Mouse (Mus musculus): ENCODE measurements around the gene Gimap8.
"Not testable (repeated sequence)": the region's sequence is repeated elsewhere in the genome, so short reads cannot be mapped to it uniquely, and the experiment has no call there.

Gene Gimap8

DNA sequence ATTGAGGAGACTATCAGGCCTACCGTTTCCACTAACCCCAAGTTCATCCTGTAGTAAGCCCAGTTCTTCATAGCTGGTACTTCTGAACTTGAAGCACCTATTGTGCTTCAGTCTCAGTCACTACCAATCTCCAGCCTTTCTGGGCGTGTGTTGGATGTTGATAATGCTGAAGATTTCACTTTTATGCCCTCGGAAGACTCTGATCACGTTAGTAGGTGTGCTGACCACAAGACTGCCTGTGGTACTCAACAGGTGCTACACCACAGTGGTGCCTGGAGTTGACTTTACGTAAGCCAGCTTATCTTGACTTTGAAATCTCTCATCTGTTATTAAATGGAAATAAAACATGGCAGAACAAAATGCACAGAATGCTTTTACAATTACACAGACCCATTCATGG is 33.4 kb downstream of the Gimap8 start:
- no peak for DNase-seq

DNA sequence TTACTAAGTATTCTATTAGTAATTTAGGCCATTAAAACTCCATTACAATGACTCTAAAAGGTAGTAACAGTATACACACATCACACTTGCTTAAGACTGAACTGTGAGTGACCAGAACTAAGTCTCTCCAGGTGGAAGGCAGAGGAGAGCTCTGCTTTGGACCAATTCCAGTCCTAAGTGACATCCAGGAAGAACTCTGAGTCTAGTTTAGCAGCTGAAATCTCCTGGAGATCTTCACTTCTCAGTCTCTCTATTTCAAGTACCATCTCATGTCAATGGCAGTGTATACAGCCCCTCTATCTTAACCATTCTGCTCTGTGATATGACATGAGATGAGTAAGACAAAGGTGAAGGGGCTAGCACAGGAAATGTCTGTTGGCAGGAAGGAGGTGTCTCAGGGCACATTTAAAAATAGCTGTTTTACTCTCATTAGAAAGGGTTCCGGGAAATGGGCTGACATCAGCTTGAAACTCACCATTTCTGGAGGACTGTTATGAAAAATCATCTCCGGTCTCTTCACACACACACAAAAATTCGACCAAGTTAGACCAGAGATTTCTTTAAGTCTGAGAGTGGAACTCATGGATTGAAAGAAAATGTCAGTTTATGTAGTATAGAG is 34.5 kb downstream of the Gimap8 start:
- no peak for DNase-seq

DNA sequence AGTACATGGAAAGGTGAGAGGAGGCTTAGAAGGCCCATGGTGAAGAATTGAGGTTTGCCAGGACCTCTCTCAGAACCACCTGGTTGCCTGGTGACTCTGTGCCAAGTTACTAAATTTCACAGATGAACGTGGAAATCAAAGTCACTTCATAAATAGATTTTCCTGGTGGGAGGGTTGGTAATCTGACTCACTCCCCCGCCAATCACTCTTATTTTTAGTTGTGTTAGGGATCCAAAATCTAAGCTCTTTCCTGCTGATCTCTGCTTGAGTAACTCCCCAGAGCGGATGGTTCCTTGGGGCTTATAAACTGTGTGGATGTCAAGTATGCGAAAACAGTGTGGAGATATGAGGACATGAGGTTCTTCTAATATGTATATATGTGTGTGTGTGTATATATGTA is 35.2 kb downstream of the Gimap8 start:
- no peak for DNase-seq

- not testable (repeated sequence) for DNase-seq
Measured at GRCm38 (mm10) chr6:48683263-48683821, 36.3 kb downstream of the Gimap8 start.

GRCm38 (mm10) chr6:48684319-48684718 is 37.3 kb downstream of the Gimap8 start, which contains the start of gene Gimap4:
Gene Gimap4 (plus strand): TSS chr6:48684549.
- DNase-seq: no peak

DNA sequence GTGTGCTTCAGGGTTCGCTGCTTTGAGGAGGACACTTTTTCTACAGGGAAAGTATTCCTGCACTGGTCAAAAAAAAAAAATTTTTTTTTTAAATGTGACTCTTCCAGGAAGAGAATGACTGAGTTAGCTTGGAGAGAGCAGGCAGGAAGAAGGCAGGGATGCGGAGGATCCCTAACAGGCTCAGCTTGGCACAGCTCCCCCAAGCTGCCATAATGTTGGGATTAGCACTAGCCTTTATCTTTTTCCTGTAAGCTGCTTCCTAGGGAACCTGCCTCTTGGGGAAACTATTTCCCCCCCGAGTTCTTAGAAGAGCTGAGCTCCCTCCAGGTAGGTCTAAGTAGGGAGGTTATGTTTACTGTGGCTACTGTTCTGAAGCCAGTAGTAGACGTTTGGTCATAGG is 37.8 kb downstream of the Gimap8 start:
- DNase-seq: no peak

- no peak for DNase-seq
Measured at GRCm38 (mm10) chr6:48685251-48685650, 38.2 kb downstream of the Gimap8 start.

DNA sequence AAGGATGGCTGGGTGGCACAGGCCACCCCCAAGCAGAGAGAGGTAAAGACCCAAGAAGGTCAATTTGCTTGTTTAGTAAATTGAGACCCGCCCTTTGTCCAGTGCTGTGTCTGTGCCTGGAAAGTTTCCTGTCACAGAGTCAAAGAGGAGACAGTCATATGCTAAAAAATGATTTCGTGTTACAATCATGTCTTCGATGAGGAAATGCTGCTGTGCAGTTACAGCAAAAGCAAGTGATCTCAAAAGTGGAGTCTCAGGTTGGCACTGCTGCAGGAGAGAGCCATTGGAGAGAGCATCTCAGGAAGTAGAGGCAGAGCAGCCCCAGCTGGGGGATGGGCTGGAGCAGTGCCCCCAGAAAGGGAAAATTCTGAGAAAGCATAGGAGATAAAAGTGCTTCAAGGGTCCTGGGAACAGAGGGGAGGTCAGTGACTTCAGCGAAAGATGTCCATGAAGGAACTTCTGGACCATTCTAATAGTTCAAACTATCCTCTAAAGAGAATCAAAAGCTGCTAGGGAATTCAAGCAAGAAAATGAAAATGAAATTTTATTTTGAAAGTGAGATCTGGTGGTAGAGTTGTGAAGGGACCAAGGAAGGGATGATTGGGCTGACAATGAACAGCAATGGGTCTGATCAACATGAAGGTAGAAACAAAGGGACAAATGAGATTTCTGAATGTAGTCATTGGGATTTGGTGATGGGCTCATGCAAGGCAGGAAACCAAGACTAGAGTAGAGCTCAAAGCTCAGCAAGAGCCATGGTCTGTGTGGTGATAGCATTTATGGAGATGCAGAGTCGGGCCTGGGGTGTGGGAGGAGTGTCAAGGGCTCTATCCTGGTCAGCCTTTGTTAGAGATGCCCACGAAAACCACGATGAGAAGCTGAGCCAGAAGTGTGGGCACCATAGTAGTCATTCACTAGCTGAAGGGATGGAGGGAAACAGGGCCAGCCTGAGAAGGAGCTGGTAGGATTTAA is 38.9 kb downstream of the Gimap8 start:
- no peak for DNase-seq

- no peak for DNase-seq
Measured at GRCm38 (mm10) chr6:48687077-48687476, 40.0 kb downstream of the Gimap8 start.

- no peak for DNase-seq
Measured at GRCm38 (mm10) chr6:48689320-48689719, 42.3 kb downstream of the Gimap8 start.

DNA sequence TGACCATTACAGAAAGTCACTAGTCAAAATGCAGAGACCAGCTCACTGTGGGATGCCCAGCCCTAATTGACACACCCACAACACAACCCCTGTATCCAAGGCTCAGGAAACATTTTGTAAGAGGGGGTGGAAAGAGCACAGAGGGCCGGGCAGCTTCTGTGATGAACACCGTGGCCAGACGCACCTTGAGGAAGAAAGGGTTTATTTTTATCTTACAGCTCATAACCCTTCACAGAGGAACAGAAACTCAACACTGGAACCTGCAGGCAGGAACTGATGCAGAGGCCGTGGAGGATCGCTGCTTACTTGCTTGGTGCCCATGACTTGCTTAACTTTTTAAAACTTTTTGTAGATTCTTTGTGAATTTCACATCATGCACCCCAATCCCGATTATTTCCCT is 45.9 kb downstream of the Gimap8 start:
- no peak for DNase-seq

GRCm38 (mm10) chr6:48696830-48697554 is 50.0 kb downstream of the Gimap8 start:
- DNase-seq: no peak

DNA sequence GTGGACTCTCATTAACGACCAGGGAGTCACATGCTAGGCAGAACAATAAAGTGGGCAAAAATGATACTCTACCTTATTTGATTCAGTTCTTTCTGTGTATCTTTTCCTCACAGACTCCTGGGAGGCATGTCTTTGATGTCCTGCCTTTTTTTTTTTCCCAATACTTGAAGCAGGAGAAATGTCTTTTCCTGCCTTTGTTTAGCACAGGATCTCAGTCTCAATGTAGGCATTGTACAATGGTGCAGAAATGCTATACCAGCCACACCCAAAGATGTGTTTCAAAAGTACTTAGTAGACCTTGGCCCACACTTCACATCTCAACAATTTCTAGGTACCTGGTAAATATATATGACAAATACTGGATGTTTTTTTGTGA is 50.5 kb downstream of the Gimap8 start:
- no peak for DNase-seq

DNA sequence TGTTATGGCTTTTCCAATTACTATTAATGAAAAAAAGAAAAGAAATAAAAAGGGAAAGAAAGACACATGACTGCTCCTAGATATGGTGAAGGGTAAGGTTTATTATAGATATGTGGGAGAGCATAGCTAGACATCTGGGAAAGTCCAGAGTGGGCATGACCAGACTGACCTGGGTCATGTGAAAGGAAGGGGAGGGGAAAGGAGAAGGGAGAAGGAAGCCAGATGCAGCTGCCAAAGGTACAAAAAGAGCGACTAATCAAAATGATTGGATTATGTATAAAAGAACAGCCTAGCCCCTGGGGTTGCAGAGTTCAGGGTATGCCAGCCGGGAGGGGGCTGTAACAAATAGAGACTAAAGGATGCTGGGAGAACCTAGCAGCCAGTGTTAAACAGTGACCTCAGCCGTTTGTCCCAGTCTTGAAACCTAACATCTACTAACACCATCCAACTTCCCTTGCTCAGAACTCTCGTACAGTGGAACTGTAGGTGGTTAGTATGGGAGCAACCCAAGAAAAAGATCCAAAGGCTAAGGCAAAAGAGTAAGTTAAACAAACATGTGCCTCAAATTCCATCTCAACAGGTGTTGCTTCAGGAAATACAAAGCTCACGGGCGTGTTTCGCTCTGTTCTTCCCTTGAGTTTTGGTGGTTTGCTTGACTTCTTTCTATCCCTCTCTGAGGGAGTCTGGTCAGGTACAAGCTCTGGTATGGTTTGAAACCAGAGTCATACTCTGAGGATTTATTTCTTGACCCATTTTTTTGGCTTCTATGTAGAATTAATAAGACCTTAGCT is 51.2 kb downstream of the Gimap8 start:
- DNase-seq: no peak

DNA sequence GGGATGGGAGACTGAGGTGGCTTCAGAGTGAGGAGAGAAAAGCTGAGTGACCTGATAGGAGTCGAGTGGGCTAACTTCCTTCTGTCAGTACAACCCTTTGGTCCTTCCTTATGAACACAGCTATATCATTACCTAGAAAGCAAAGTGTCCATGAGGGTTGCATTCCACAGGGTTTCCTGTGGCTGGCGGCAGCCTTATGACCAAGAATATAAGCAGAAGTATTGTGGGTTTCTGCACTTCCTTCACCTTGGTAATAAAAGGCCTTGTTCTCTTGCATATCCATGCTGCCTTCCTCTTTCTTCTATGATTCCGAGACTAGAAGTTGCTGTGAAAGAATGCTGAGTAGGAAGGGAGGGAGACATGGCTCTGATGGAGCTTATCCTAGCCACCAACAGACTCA is 51.9 kb downstream of the Gimap8 start:
- DNase-seq: no peak

GRCm38 (mm10) chr6:48700251-48701075 is 53.4 kb downstream of the Gimap8 start:
- no peak for DNase-seq

DNA sequence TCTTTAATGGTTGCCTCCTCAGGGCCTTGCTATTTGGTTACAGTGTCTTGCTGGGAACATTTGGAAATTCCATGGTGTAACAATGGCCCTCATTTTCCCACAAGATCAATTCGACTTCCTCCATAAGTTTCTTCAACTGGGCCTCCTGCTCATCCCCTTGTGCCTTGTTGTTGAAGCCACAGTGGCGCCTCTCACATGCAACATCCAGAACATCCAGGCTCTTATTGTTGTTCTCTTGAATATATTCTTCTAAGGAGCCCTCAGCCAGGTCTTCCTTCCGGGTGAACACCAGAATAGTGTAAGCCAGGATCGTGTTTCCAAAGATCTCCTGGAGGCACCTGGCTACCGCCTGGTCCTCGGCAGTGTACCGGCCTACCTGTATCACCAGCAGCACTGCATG is 55.1 kb downstream of the Gimap8 start:
- DNase-seq: no peak

DNA sequence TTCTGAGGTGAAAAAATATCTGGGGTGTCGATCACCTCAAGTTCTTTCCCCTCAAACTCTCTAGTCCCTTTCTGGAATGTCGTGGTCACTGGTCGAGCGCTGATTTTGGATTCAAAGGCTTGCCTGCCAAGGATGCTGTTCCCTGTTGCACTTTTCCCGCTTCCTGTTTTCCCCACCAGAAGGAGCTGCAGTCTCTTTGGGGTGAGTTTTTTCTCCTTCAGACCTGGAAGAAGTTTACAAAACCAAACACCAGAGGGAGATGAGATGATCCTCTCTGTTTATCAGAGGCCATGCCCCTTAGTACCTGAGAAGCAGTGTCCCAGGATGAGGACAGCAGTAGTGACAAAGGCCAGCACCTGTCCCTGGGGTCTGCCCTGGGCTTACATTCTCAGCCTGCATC is 55.6 kb downstream of the Gimap8 start:
- no peak for DNase-seq

- DNase-seq: no peak
Measured at GRCm38 (mm10) chr6:48704146-48704545, 57.1 kb downstream of the Gimap8 start.

GRCm38 (mm10) chr6:48706130-48706529 is 59.1 kb downstream of the Gimap8 start:
- DNase-seq: no peak

Data from cerebellum, adult 9-11 months (tissue).